Mouse (Mus musculus): ENCODE data around the gene Grik2. TPM values are rescaled to one million over a fixed set of nuclear protein-coding genes. Genes with fewer than 3 reads are reported as not detected.
A peak's percentile ranks its signal among the peaks of the same experiment; 100 is the strongest.
"Not testable (repeated sequence)": the region's sequence is repeated elsewhere in the genome, so short reads cannot be mapped to it uniquely, and the experiment has no call there.

Grik2 gene
- polyA plus RNA-seq, 1 experiment from 2014 or later, result 38.5 TPM

DNA sequence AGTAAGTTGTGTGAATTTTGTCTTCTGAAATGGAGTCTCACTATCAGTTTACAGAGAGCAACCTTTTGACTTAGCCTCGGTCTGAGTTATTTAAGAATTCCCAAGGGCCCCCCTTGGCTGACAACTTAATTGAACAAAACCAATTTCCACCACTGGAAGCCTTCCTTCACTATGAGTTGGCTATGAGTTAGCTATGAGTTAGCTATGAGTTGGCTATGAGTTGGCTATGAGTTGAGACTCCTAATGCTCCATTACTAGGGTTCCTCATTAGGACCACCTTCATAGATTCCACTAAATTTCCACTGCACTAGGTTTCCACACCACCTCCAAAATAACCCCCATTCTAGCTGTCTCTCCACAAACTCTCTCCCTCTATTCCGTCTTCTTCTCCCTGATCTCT, 468.7 kb downstream of the Grik2 start:
- Histone ChIP-seq H3K4me3 (replicated peaks; ENCODE audit: low read length) (no peak overlapping the region), H3K4me2 (ENCODE audit: low read length) (no peak overlapping the region), H3K4me1 (replicated peaks; ENCODE audit: control insufficient read depth, insufficient read depth, low read length) (no peaks in the 10 kb centered on the region; the same call in 1 of the 2 replicates), H3K9me3 (ENCODE audit: control insufficient read depth, low read length) (no peaks in the 10 kb centered on the region), H3K36me3 (ENCODE audit: control insufficient read depth, insufficient read depth) (no peaks in the 10 kb centered on the region), H3K27me3 (replicated peaks; ENCODE audit: control insufficient read depth, insufficient read depth, low read length) (no peaks in the 10 kb centered on the region), H3K9ac (replicated peaks; ENCODE audit: low read depth, low read length) (no peak overlapping the region), H3K27ac (ENCODE audit: low read length) (no peak overlapping the region)
- 92% methylated on average over 2 of the region's 2 CpGs for WGBS
- ATAC-seq, result no peak

DNA sequence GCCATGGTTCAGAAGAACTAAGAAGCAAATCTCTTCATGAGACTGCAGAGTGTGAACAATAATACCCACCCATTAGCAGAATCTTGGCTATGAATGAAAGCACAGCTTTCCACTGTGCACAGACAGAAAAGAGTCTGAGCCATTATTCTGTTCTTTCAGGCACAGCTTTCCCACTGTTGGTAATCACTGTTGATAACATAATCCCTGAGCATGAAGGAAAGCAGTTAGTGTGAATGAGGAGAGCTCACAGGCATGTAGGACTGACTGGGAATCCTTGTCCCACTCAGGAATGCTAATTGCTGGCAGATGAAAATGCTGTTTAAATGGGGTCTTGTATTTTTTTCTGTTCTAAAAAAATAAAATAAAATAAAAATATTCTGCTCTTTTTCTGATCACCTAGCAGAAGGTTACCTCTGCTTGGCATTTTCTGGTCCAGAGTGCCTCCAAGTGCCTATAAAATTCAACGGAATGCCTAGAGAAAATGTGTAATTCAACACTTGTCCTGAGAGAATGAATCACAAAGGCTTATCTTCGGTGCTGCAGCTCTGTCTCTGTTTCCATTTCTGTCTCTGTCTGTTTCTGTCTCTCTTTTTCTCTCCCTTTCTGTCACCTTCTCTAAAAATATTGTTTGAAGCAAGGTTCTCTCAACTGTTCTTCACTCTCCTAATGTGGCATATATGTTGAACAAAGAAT, 532.2 kb downstream of the Grik2 start:
- Histone ChIP-seq H3K4me2 (ENCODE audit: low read length) (peak overlapping the region; percentile 28; the same call in 1 of the 2 replicates), H3K36me3 (ENCODE audit: control insufficient read depth, insufficient read depth) (no peaks in the 10 kb centered on the region), H3K27ac (ENCODE audit: low read length) (peak overlapping the region; percentile 73), H3K4me1 (replicated peaks; ENCODE audit: control insufficient read depth, insufficient read depth, low read length) (0 out of 2 replicates have a peak, but pooled peaks cover 3% of the 10 kb centered on the region), H3K4me3 (replicated peaks; ENCODE audit: low read length) (no peak overlapping the region; the same call in 1 of the 2 replicates), H3K9me3 (ENCODE audit: control insufficient read depth, low read length) (no peaks in the 10 kb centered on the region), H3K27me3 (replicated peaks; ENCODE audit: control insufficient read depth, insufficient read depth, low read length) (no peaks in the 10 kb centered on the region), H3K9ac (replicated peaks; ENCODE audit: low read depth, low read length) (no peak overlapping the region)
- peak; percentile 99 for ATAC-seq
- 1% methylated on average over 2 of the region's 2 CpGs for WGBS

DNA sequence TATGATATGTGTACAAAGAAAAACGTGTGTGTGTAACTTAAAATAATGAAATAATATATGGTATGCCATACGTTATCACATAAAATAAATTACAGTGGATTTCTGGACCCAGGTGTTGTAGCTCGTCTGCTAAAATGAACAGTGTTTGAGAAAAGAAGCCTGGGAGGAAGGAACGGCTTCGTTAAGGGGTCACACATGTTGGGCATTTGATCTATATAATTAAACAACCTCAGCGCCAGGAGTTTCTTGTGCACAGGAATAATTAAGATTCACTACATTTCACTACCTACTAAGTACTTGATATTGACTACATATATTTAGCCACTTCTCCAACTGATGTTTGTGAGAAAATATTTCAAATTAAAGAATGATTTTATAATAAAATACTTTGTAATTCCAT, 551.2 kb downstream of the Grik2 start:
- not testable (repeated sequence) for H3K4me2 ChIP-seq (ENCODE audit: low read length); H3K9me3 ChIP-seq (ENCODE audit: control insufficient read depth, low read length); H3K36me3 ChIP-seq (ENCODE audit: control insufficient read depth, insufficient read depth); H3K4me3 ChIP-seq (replicated peaks; ENCODE audit: low read length); H3K27me3 ChIP-seq (replicated peaks; ENCODE audit: control insufficient read depth, insufficient read depth, low read length); H3K27ac ChIP-seq (ENCODE audit: low read length); H3K4me1 ChIP-seq (replicated peaks; ENCODE audit: control insufficient read depth, insufficient read depth, low read length); ATAC-seq; H3K9ac ChIP-seq (replicated peaks; ENCODE audit: low read depth, low read length)
- WGBS, result 43% methylated on average over 6 of the region's 6 CpGs

DNA sequence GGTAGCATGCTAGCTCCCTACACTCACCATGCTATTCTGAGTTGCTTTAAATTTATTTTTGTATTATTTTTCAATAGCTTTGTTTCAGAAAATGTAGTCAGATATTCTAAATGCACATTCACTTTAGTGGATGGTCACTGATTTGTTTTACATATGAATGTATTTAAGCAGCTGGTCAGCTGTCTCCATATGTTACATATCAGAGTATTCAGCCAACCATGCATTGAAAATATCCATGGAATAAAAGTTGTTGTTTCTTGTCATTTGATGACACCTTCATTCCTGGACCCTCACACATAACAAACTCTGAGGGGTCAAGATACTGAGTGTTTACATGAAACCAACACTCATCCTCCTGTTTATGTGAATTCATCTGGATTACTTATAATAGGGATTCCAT, 551.7 kb downstream of the Grik2 start:
- H3K4me3 ChIP-seq (replicated peaks; ENCODE audit: low read length); H3K36me3 ChIP-seq (ENCODE audit: control insufficient read depth, insufficient read depth); H3K9me3 ChIP-seq (ENCODE audit: control insufficient read depth, low read length); H3K9ac ChIP-seq (replicated peaks; ENCODE audit: low read depth, low read length); H3K27ac ChIP-seq (ENCODE audit: low read length); H3K27me3 ChIP-seq (replicated peaks; ENCODE audit: control insufficient read depth, insufficient read depth, low read length); ATAC-seq; H3K4me1 ChIP-seq (replicated peaks; ENCODE audit: control insufficient read depth, insufficient read depth, low read length); H3K4me2 ChIP-seq (ENCODE audit: low read length): not testable (repeated sequence)

DNA sequence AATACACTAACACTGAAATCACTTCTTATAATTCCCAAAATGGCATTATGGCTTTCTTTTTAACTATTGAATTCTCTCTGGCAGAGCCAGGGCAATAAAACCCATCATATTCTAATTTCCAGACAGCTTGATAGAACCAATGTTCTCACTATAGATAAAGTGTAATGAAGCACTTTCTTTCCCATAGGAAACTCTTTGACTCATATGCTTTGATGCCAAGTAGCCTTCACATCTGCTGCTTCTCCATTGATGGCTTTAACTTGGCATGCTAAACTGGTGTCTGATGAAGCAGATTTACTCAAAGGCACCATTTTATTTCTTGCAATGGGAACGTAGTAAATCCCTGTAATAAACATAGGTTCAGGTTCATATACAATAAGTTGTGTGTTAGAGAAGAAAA, 568.5 kb downstream of the Grik2 start:
- ATAC-seq, result peak; percentile 71
- Histone ChIP-seq H3K4me1 (replicated peaks; ENCODE audit: control insufficient read depth, insufficient read depth, low read length) (no peaks in the 10 kb centered on the region; the same call in 1 of the 2 replicates), H3K27me3 (replicated peaks; ENCODE audit: control insufficient read depth, insufficient read depth, low read length) (no peaks in the 10 kb centered on the region), H3K36me3 (ENCODE audit: control insufficient read depth, insufficient read depth) (no peaks in the 10 kb centered on the region), H3K27ac (ENCODE audit: low read length) (no peak overlapping the region), H3K9ac (replicated peaks; ENCODE audit: low read depth, low read length) (no peak overlapping the region), H3K4me2 (ENCODE audit: low read length) (no peak overlapping the region), H3K4me3 (replicated peaks; ENCODE audit: low read length) (no peak overlapping the region), H3K9me3 (ENCODE audit: control insufficient read depth, low read length) (no peaks in the 10 kb centered on the region)
- 26% methylated on average over 1 of the region's 1 CpGs for WGBS

DNA sequence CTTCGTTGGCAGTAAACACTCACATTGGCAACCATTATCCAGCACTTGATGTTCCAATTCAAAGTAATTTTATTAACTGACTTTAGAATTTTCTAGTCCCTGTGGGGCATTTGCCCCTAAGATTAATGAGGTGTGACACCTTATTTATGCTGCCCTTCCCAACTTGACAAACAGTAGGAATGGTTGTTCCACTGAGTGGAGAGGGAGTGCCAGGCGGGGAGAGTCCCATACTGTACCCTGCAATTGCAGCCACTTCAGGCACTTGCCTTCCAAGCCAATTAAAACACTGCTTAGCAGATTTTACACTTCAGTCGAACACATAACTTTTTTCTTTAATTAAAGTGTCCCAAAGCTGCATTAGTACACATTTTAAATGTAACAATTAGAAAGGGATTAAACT, 568.9 kb downstream of the Grik2 start:
- no peak overlapping the region for H3K9ac ChIP-seq (replicated peaks; ENCODE audit: low read depth, low read length)
- H3K27me3 ChIP-seq (replicated peaks; ENCODE audit: control insufficient read depth, insufficient read depth, low read length), result no peaks in the 10 kb centered on the region
- H3K4me1 ChIP-seq (replicated peaks; ENCODE audit: control insufficient read depth, insufficient read depth, low read length), result no peaks in the 10 kb centered on the region; the same call in 1 of the 2 replicates
- no peak overlapping the region for H3K27ac ChIP-seq (ENCODE audit: low read length)
- H3K4me3 ChIP-seq (replicated peaks; ENCODE audit: low read length), result no peak overlapping the region
- no peaks in the 10 kb centered on the region for H3K9me3 ChIP-seq (ENCODE audit: control insufficient read depth, low read length)
- WGBS, result 20% methylated on average over 3 of the region's 3 CpGs
- peak; percentile 94 for ATAC-seq
- H3K36me3 ChIP-seq (ENCODE audit: control insufficient read depth, insufficient read depth), result no peaks in the 10 kb centered on the region
- H3K4me2 ChIP-seq (ENCODE audit: low read length), result no peak overlapping the region

DNA sequence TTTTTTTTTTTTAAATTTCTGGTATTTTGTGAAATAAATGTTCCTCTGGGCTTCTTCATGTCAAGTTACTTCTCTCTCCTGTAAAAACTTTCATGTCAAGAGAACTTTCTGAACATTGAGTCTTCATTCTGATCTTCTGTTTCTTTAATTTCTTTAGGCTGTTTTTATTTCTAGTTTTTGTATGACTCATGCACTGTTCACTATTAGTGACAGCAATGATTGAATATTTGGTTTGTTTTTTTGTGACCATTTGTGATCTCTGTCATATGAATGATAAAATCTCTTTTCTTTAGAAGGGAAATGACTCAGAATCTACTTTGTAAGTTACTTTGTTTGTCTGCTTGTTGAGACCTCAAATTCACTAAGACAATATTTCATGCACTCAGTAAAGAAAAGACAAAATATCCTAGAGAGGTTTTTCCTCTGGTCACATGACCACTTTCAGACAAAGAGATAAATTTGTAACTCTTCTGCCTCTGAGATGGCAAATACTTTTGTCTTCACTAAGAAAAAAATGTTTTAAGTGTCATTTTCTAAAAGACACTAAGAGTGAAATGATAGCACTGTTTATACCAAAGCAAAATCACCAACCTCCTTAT, 596.7 kb downstream of the Grik2 start:
- H3K4me2 ChIP-seq (ENCODE audit: low read length), result no peak overlapping the region
- H3K4me1 ChIP-seq (replicated peaks; ENCODE audit: control insufficient read depth, insufficient read depth, low read length), result no peaks in the 10 kb centered on the region
- no peaks in the 10 kb centered on the region for H3K9me3 ChIP-seq (ENCODE audit: control insufficient read depth, low read length)
- H3K27ac ChIP-seq (ENCODE audit: low read length), result no peak overlapping the region
- no peak overlapping the region for H3K9ac ChIP-seq (replicated peaks; ENCODE audit: low read depth, low read length)
- H3K36me3 ChIP-seq (ENCODE audit: control insufficient read depth, insufficient read depth), result no peaks in the 10 kb centered on the region
- H3K27me3 ChIP-seq (replicated peaks; ENCODE audit: control insufficient read depth, insufficient read depth, low read length), result no peaks in the 10 kb centered on the region
- H3K4me3 ChIP-seq (replicated peaks; ENCODE audit: low read length), result no peak overlapping the region
- no peak for ATAC-seq

DNA sequence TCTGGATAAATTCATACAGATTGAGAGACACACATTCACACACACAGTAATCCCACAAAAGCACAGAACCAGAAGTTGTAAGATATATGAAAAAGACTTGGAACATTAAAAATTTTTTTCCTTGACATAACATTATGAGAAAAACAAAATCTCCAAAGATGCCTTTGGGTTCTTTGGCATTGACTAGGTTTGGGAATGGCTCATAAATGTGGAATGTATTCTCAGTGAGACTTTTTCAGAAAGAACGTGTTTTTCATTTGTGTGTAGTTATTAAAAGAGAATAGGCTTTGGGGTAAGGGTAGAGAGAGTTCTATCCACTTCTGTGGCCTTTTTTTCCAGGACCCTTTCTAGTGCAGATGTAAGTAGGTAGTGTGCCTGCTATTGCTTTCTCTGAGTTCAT, 597.3 kb downstream of the Grik2 start:
- WGBS, result 88% methylated on average over 1 of the region's 1 CpGs
- H3K27me3 ChIP-seq (replicated peaks; ENCODE audit: control insufficient read depth, insufficient read depth, low read length), result no peaks in the 10 kb centered on the region
- no peak overlapping the region for H3K9ac ChIP-seq (replicated peaks; ENCODE audit: low read depth, low read length)
- no peak overlapping the region for H3K27ac ChIP-seq (ENCODE audit: low read length)
- no peak for ATAC-seq
- no peaks in the 10 kb centered on the region for H3K4me1 ChIP-seq (replicated peaks; ENCODE audit: control insufficient read depth, insufficient read depth, low read length)
- no peak overlapping the region for H3K4me3 ChIP-seq (replicated peaks; ENCODE audit: low read length)
- no peak overlapping the region for H3K4me2 ChIP-seq (ENCODE audit: low read length)
- no peaks in the 10 kb centered on the region for H3K9me3 ChIP-seq (ENCODE audit: control insufficient read depth, low read length)
- no peaks in the 10 kb centered on the region for H3K36me3 ChIP-seq (ENCODE audit: control insufficient read depth, insufficient read depth)

DNA sequence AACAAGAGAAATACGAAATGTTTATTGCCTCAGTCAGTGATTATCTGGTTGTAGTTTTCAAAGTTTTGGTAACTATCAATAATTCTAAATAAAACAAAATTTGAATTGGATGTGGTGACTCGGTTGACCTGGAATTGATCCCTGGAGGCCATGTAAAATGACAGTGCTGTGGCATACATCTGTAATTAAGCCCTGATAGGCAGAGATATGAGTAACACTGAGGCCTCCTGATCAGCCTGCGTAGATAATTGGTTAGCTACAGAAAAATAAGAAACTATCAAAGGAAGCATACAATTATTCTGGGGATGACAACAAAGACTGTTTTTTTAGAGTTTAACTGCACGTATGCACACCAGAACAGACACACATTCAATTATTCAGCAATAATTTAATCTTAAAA, 634.4 kb downstream of the Grik2 start:
- Histone ChIP-seq H3K9ac (replicated peaks; ENCODE audit: low read depth, low read length) (no peak overlapping the region), H3K4me2 (ENCODE audit: low read length) (no peak overlapping the region), H3K36me3 (ENCODE audit: control insufficient read depth, insufficient read depth) (no peaks in the 10 kb centered on the region), H3K4me1 (replicated peaks; ENCODE audit: control insufficient read depth, insufficient read depth, low read length) (no peaks in the 10 kb centered on the region), H3K4me3 (replicated peaks; ENCODE audit: low read length) (no peak overlapping the region), H3K27me3 (replicated peaks; ENCODE audit: control insufficient read depth, insufficient read depth, low read length) (no peaks in the 10 kb centered on the region), H3K27ac (ENCODE audit: low read length) (no peak overlapping the region), H3K9me3 (ENCODE audit: control insufficient read depth, low read length) (no peaks in the 10 kb centered on the region)
- WGBS, result 73% methylated on average over 4 of the region's 4 CpGs
- ATAC-seq, result no peak
